Mouse (Mus musculus) ES-E14 (cell line): ENCODE data around the gene Slc35b1. TPM values are rescaled to one million over a fixed set of nuclear protein-coding genes. Genes with fewer than 3 reads are reported as not detected.
A peak's percentile ranks its signal among the peaks of the same experiment; 100 is the strongest.

ENCODE experiments used
- DNase-seq: peaks from one replicate; pipeline ENCODE4 v3.0.0-alpha.2; 2013; ENCODE audit warnings: low read depth, low spot score
- H3K27ac ChIP-seq: 2 replicates; pipeline ENCODE4 v1.5.1; 2012; ENCODE audit warnings: low read depth, mild to moderate bottlenecking, low read length, moderate library complexity, mixed read lengths; ENCODE audit not compliant: poor library complexity, insufficient read depth, severe bottlenecking
- H3K36me3 ChIP-seq: 2 replicates; pipeline ENCODE4 v1.6.1; 2012; ENCODE audit warnings: mild to moderate bottlenecking, low read length, moderate library complexity, mixed read lengths; ENCODE audit not compliant: control insufficient read depth, poor library complexity, insufficient read depth, severe bottlenecking
- H3K4me1 ChIP-seq, 2 experiments: fragments of 150-350 bp in 1 of 2; sonication (generic) in 1 of 2; 2 replicates each; pipeline ENCODE4 v1.6.1; 2012; ENCODE audit warnings: low read length in 2 of 2, mild to moderate bottlenecking in 1 of 2, mixed read lengths in 1 of 2; ENCODE audit not compliant: control insufficient read depth in 2 of 2, insufficient read depth in 2 of 2, poor library complexity in 1 of 2
- H3K4me3 ChIP-seq, 2 experiments: fragments of 150-350 bp in 1 of 2; sonication (generic) in 1 of 2; 2 replicates each; pipeline ENCODE4 v1.5.1; 2012; ENCODE audit warnings: low read length in 2 of 2, low read depth in 1 of 2, mild to moderate bottlenecking in 1 of 2, mixed read lengths in 1 of 2; ENCODE audit not compliant: insufficient read depth in 1 of 2, poor library complexity in 1 of 2, severe bottlenecking in 1 of 2
- H3K9ac ChIP-seq: 2 replicates; pipeline ENCODE4 v1.6.1; 2012; ENCODE audit warnings: low read depth, mild to moderate bottlenecking, low read length, mixed read lengths; ENCODE audit not compliant: poor library complexity, insufficient read depth, severe bottlenecking
- H3K9me3 ChIP-seq: fragments of 150-350 bp; sonication (generic); 2 replicates; pipeline ENCODE4 v1.6.1; 2012; ENCODE audit warnings: low read depth, mild to moderate bottlenecking, low read length; ENCODE audit not compliant: control insufficient read depth, insufficient read depth
- CHD2 ChIP-seq: IDR thresholded peaks from 2 replicates; pipeline ENCODE4 v1.6.1; 2014; ENCODE audit warnings: mild to moderate bottlenecking, low read depth, low read length, inconsistent platforms
- HCFC1 ChIP-seq: IDR thresholded peaks from 2 replicates; pipeline ENCODE4 v1.6.1; 2012; ENCODE audit warnings: low read length, inconsistent platforms, borderline replicate concordance; ENCODE audit not compliant: insufficient read depth
- MAFK ChIP-seq: IDR thresholded peaks from 2 replicates; pipeline ENCODE4 v1.6.1; 2014; ENCODE audit warnings: mild to moderate bottlenecking, low read depth, low read length, inconsistent platforms; ENCODE audit not compliant: insufficient read depth
- ZC3H11A ChIP-seq: IDR thresholded peaks from 2 replicates; pipeline ENCODE4 v1.6.1; 2012; ENCODE audit warnings: low read depth, mild to moderate bottlenecking, inconsistent platforms, low read length, borderline replicate concordance
- ZNF384 ChIP-seq: IDR thresholded peaks from 2 replicates; pipeline ENCODE4 v1.6.1; 2012; ENCODE audit warnings: low read depth, low read length, inconsistent platforms
- in situ Hi-C, 2 experiments: fragments of 600-800 bp; cut with MboI; formaldehyde crosslinking; loops; one replicate each; pipeline ENCODE4 v1.15.1; 2025; ENCODE audit warnings: low sequenced_read_pairs in 2 of 2, inconsistent platforms in 1 of 2; ENCODE audit not compliant: unreplicated experiment in 2 of 2
- total RNA-seq: library from RNA; depleted of rRNA; stranded (reverse); fragments of 300-350 nt; gene quantifications from 2 replicates; pipeline ENCODE4 v1.2.3, GENCODE M21; 2012

Slc35b1 gene
- total RNA-seq, 1 experiment: 156 TPM

GRCm38 (mm10) chr11:95369964-95370890 is 14.3 kb upstream of the Slc35b1 start:
- Histone ChIP-seq H3K4me3 (no peak overlapping the region), H3K36me3 (peaks cover 24% of the 10 kb centered on the region), H3K27ac (no peak overlapping the region), H3K9me3 (no peaks in the 10 kb centered on the region), H3K4me1 (peaks cover 0 to 1% of the 10 kb centered on the region in 2 experiments; a peak in 1 of 4 replicates), H3K9ac (no peak overlapping the region)
- no peak for DNase-seq
- in situ Hi-C loops: no loop called here
- TF ChIP-seq ZC3H11A (no peak), ZNF384 (no peak), CHD2 (no peak), HCFC1 (no peak), MAFK (no peak)

GRCm38 (mm10) chr11:95371182-95371581 is 13.3 kb upstream of the Slc35b1 start:
- in situ Hi-C loops: no loop called here
- no peak overlapping the region for H3K4me3 ChIP-seq
- H3K9me3 ChIP-seq: no peaks in the 10 kb centered on the region
- H3K27ac ChIP-seq: no peak overlapping the region
- peaks cover 0 to 1% of the 10 kb centered on the region in 2 experiments; a peak in 1 of 4 replicates for H3K4me1 ChIP-seq
- H3K36me3 ChIP-seq: peaks cover 31% of the 10 kb centered on the region
- no peak for DNase-seq
- TF ChIP-seq ZNF384: 0 out of 2 replicates have a peak, but pooled peaks have one; percentile 60
- TF ChIP-seq HCFC1: no peak
- TF ChIP-seq CHD2: no peak
- TF ChIP-seq MAFK: no peak
- H3K9ac ChIP-seq: no peak overlapping the region

DNA sequence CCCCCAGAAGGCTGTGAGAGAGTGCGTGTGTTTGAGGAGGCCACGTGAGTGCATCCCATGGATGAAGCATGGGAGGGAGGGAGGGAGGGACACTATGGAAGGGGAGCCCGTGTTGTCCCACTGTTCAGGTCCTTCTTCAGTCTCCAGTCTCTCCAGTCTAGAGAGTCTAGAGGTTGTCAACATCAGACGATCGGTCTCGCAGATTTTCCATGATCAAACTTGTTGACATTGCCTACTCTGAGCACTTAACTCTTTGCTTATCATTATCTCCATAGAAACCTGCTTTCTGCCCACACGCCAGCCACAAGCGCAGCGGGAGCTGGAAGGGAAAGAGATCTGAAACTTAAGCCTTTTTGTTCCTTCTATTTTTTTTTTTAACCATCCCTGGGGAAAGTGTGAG is 5.6 kb upstream of the Slc35b1 start:
- peaks cover 39% of the 10 kb centered on the region for H3K36me3 ChIP-seq
- in situ Hi-C loops: no loop called here
- H3K4me1 ChIP-seq: no peaks in the 10 kb centered on the region
- no peak overlapping the region for H3K27ac ChIP-seq
- H3K9ac ChIP-seq: no peak overlapping the region
- TF ChIP-seq ZC3H11A (no peak), HCFC1 (no peak), MAFK (no peak), CHD2 (no peak), ZNF384 (no peak)
- no peaks in the 10 kb centered on the region for H3K9me3 ChIP-seq
- no peak for DNase-seq
- no peak overlapping the region for H3K4me3 ChIP-seq

DNA sequence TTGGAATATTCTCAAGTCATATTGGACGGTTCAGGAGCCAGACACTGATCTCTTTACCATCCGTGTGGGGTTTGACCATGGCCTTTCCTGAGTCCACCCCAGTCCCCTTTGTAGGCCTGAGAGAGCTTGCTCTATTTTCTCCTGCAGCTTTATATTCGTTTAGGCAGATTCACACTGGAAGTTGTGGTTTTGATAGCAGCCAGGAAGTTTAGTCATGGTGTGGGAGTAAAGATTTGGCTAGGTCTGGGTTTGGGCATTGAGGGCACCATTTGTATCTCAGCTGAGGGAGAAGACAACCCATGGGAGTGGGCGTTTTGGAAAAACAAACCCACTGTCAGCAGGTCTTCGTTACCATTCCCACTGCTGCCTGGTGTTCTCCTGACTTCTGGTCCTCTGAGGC is 4.9 kb upstream of the Slc35b1 start:
- Histone ChIP-seq H3K4me1 (no peaks in the 10 kb centered on the region), H3K36me3 (peaks cover 39% of the 10 kb centered on the region), H3K9me3 (no peaks in the 10 kb centered on the region), H3K4me3 (no peak overlapping the region), H3K27ac (no peak overlapping the region), H3K9ac (no peak overlapping the region)
- in situ Hi-C loops: no loop called here
- TF ChIP-seq HCFC1: no peak
- no peak for TF ChIP-seq ZNF384
- no peak for TF ChIP-seq CHD2
- TF ChIP-seq MAFK: no peak
- no peak for TF ChIP-seq ZC3H11A
- no peak for DNase-seq
